Mouse (Mus musculus) MEL (cell line): ENCODE measurements at regions not wholly inside any gene's neighbourhood (a gene's known extent, or its start where the extent isn't known, plus 50 kb on each side); places are given as distances from the start of the nearest gene placed in this dataset.

ENCODE experiments used
- DNase-seq: peaks from one replicate; pipeline ENCODE4 v3.0.0; 2011; ENCODE audit warnings: low read depth, low spot score
- H3K27ac ChIP-seq: 2 replicates; pipeline ENCODE4 v1.5.1; 2012; ENCODE audit warnings: low read depth, mild to moderate bottlenecking, control low read depth, low read length, moderate library complexity; ENCODE audit not compliant: control insufficient read depth
- H3K27me3 ChIP-seq, 2 experiments: fragments of 150-350 bp in 1 of 2; sonication (generic) in 1 of 2; 2 replicates each; pipeline ENCODE4 v1.6.1; 2012; ENCODE audit warnings: low read length in 2 of 2, mild to moderate bottlenecking in 2 of 2, improper control_type of control experiment in 1 of 2, moderate library complexity in 1 of 2; ENCODE audit not compliant: insufficient read depth in 2 of 2, control insufficient read depth in 1 of 2
- H3K36me3 ChIP-seq, 2 experiments: 2 replicates each; pipeline ENCODE4 v1.6.1; 2012 to 2014; ENCODE audit warnings: low read length in 2 of 2, improper control_type of control experiment in 1 of 2, inconsistent platforms in 1 of 2, mild to moderate bottlenecking in 1 of 2; ENCODE audit not compliant: insufficient read depth in 2 of 2, control insufficient read depth in 1 of 2
- H3K4me1 ChIP-seq, 2 experiments: fragments of 150-350 bp in 1 of 2; sonication (generic) in 1 of 2; 2 replicates each; pipeline ENCODE4 v1.6.1; 2012; ENCODE audit warnings: low read length in 2 of 2, improper control_type of control experiment in 1 of 2, mild to moderate bottlenecking in 1 of 2; ENCODE audit not compliant: insufficient read depth in 2 of 2, control insufficient read depth in 1 of 2
- H3K4me3 ChIP-seq, 2 experiments: fragments of 150-350 bp in 1 of 2; sonication (generic) in 1 of 2; 2 replicates each; pipeline ENCODE4 v1.5.1; 2012; ENCODE audit warnings: low read depth in 2 of 2, low read length in 2 of 2, mild to moderate bottlenecking in 2 of 2, moderate library complexity in 2 of 2, control low read depth in 1 of 2, improper control_type of control experiment in 1 of 2; ENCODE audit not compliant: control insufficient read depth in 1 of 2, insufficient read depth in 1 of 2
- H3K79me2 ChIP-seq: 2 replicates; pipeline ENCODE4 v1.6.1; 2012; ENCODE audit warnings: mild to moderate bottlenecking, low read length, moderate library complexity; ENCODE audit not compliant: control insufficient read depth, poor library complexity, insufficient read depth
- H3K9ac ChIP-seq: 2 replicates; pipeline ENCODE4 v1.6.1; 2012; ENCODE audit warnings: low read depth, mild to moderate bottlenecking, control low read depth, low read length, moderate library complexity; ENCODE audit not compliant: control insufficient read depth, poor library complexity, severe bottlenecking
- H3K9me3 ChIP-seq: fragments of 150-350 bp; sonication (generic); replicated peaks from 2 replicates; pipeline ENCODE4 v1.6.1; 2012; ENCODE audit warnings: mild to moderate bottlenecking, low read length, improper control_type of control experiment, moderate library complexity; ENCODE audit not compliant: insufficient read depth
- CHD2 ChIP-seq: IDR thresholded peaks from 2 replicates; pipeline ENCODE4 v1.6.1; 2011; ENCODE audit warnings: low read length, improper control_type of control experiment
- EP300 ChIP-seq, 2 experiments: IDR thresholded peaks; 2 replicates each; pipeline ENCODE4 v1.6.1; 2011; ENCODE audit warnings: improper control_type of control experiment in 2 of 2, low read length in 2 of 2, low read depth in 1 of 2, mild to moderate bottlenecking in 1 of 2
- ETS1 ChIP-seq: IDR thresholded peaks from 2 replicates; pipeline ENCODE4 v1.6.1; 2012; ENCODE audit warnings: low read depth, mild to moderate bottlenecking, inconsistent platforms, low read length, improper control_type of control experiment, moderate library complexity
- JUND ChIP-seq: IDR thresholded peaks from 2 replicates; pipeline ENCODE4 v1.6.1; 2011; ENCODE audit warnings: low read depth, mild to moderate bottlenecking, improper control_type of control experiment, low read length
- MAFK ChIP-seq: IDR thresholded peaks from 2 replicates; pipeline ENCODE4 v1.6.1; 2011; ENCODE audit warnings: low read depth, mild to moderate bottlenecking, low read length, improper control_type of control experiment, borderline replicate concordance
- MAZ ChIP-seq: IDR thresholded peaks from 2 replicates; pipeline ENCODE4 v1.6.1; 2012; ENCODE audit warnings: low read depth, mild to moderate bottlenecking, inconsistent platforms, low read length, improper control_type of control experiment
- MYB ChIP-seq: IDR thresholded peaks from 2 replicates; pipeline ENCODE4 v1.6.1; 2011; ENCODE audit warnings: mild to moderate bottlenecking, low read depth, low read length, improper control_type of control experiment
- NRF1 ChIP-seq: IDR thresholded peaks from 2 replicates; pipeline ENCODE4 v1.6.1; 2014; ENCODE audit warnings: low read depth, mild to moderate bottlenecking, inconsistent platforms, low read length, improper control_type of control experiment, moderate library complexity; ENCODE audit not compliant: poor library complexity, insufficient read depth, severe bottlenecking
- POLR2A ChIP-seq, 2 experiments: IDR thresholded peaks; 2 replicates each; pipeline ENCODE4 v1.6.1; 2011 to 2012; ENCODE audit warnings: low read length in 2 of 2, mild to moderate bottlenecking in 2 of 2, control low read depth in 1 of 2, improper control_type of control experiment in 1 of 2, low read depth in 1 of 2, moderate library complexity in 1 of 2; ENCODE audit not compliant: control insufficient read depth in 1 of 2, insufficient read depth in 1 of 2, poor library complexity in 1 of 2
- POLR2AphosphoS5 ChIP-seq: IDR thresholded peaks from 2 replicates; pipeline ENCODE4 v1.6.1; 2012; ENCODE audit warnings: low read depth, borderline replicate concordance, mild to moderate bottlenecking, inconsistent platforms, low read length, moderate library complexity, mixed read lengths
- RAD21 ChIP-seq: IDR thresholded peaks from 2 replicates; pipeline ENCODE4 v1.6.1; 2011; ENCODE audit warnings: mild to moderate bottlenecking, low read depth, low read length, improper control_type of control experiment
- TAL1 ChIP-seq: IDR thresholded peaks from 2 replicates; pipeline ENCODE4 v1.6.1; 2012; ENCODE audit warnings: mild to moderate bottlenecking, inconsistent platforms, low read length, moderate library complexity, mixed read lengths
- TCF12 ChIP-seq: IDR thresholded peaks from 2 replicates; pipeline ENCODE4 v1.6.1; 2014; ENCODE audit warnings: low read depth, mild to moderate bottlenecking, inconsistent platforms, low read length, improper control_type of control experiment, moderate library complexity
- UBTF ChIP-seq: IDR thresholded peaks from 2 replicates; pipeline ENCODE4 v1.6.1; 2012; ENCODE audit warnings: low read depth, mild to moderate bottlenecking, inconsistent platforms, low read length, improper control_type of control experiment, moderate library complexity, borderline replicate concordance; ENCODE audit not compliant: insufficient read depth
- USF2 ChIP-seq, 2 experiments: IDR thresholded peaks; 2 replicates each; pipeline ENCODE4 v1.6.1; 2011 to 2012; ENCODE audit warnings: improper control_type of control experiment in 2 of 2, low read length in 2 of 2, borderline replicate concordance in 1 of 2, inconsistent platforms in 1 of 2, low read depth in 1 of 2, mild to moderate bottlenecking in 1 of 2; ENCODE audit not compliant: insufficient read depth in 1 of 2
- ZMIZ1 ChIP-seq: IDR thresholded peaks from 2 replicates; pipeline ENCODE4 v1.6.1; 2012; ENCODE audit warnings: low read depth, mild to moderate bottlenecking, inconsistent platforms, low read length, improper control_type of control experiment, moderate library complexity

GRCm38 (mm10) chr8:26273415-26273760 lies 154.1 kb downstream of the Gm45692 start:
- H3K9me3 ChIP-seq: no peaks in the 10 kb centered on the region
- H3K79me2 ChIP-seq: no peaks in the 10 kb centered on the region
- no peak overlapping the region for H3K9ac ChIP-seq
- no peak overlapping the region for H3K4me3 ChIP-seq
- H3K36me3 ChIP-seq: no peaks in the 10 kb centered on the region
- TF ChIP-seq RAD21 (no peak), MAFK (no peak), EP300 (IDR thresholded peaks at IDR 0.05; ENCODE audit: low read depth in 1 of 2, low read length in 2 of 2) (no peak), POLR2A (IDR thresholded peaks at IDR 0.05; ENCODE audit: control insufficient read depth in 1 of 2, insufficient read depth in 1 of 2, low read depth in 1 of 2, low read length in 2 of 2, poor library complexity in 1 of 2) (no peak), ETS1 (no peak), USF2 (IDR thresholded peaks at IDR 0.05; ENCODE audit: borderline replicate concordance in 1 of 2, insufficient read depth in 1 of 2, low read depth in 1 of 2, low read length in 2 of 2) (no peak), POLR2AphosphoS5 (no peak), TCF12 (no peak), NRF1 (no peak), JUND (no peak), MYB (no peak), CHD2 (no peak), TAL1 (no peak), MAZ (no peak)
- H3K27me3 ChIP-seq: no peaks in the 10 kb centered on the region
- H3K27ac ChIP-seq: no peak overlapping the region
- no peak for DNase-seq
- no peaks in the 10 kb centered on the region for H3K4me1 ChIP-seq

GRCm38 (mm10) chr8:26273792-26274191 lies 154.5 kb downstream of the Gm45692 start:
- Histone ChIP-seq H3K4me3 (no peak overlapping the region), H3K27ac (no peak overlapping the region)
- no peak for TF ChIP-seq ZMIZ1
- TF ChIP-seq, all 39 proteins: peak for 0
- Histone ChIP-seq H3K36me3 (no peaks in the 10 kb centered on the region), H3K9me3 (no peaks in the 10 kb centered on the region), H3K9ac (no peak overlapping the region), H3K4me1 (no peaks in the 10 kb centered on the region), H3K27me3 (no peaks in the 10 kb centered on the region), H3K79me2 (no peaks in the 10 kb centered on the region)
- DNase-seq: no peak

DNA sequence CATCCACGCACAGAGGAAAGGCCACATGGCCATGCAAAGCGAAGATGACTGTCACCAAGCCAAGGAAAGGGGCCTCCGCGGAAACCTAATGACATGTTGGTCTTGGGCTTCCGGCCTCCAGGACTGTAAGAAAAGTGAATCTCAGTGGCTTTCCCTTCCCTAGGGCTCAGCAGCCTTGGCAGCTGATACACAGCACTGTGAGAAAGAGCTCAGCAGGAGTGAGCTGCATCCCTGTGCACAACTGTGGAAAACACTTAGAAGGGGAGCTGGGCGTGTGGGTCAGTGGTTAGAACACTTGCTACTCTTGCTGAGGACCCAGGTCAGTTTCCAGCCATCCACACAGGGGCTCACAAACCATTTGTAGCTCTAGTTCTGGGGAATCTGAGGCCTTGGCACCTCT lies 155.1 kb downstream of the Gm45692 start:
- DNase-seq: no peak
- Histone ChIP-seq H3K9me3 (no peaks in the 10 kb centered on the region), H3K27ac (no peak overlapping the region), H3K36me3 (no peaks in the 10 kb centered on the region), H3K4me3 (no peak overlapping the region), H3K4me1 (no peaks in the 10 kb centered on the region), H3K9ac (no peak overlapping the region), H3K79me2 (no peaks in the 10 kb centered on the region), H3K27me3 (no peaks in the 10 kb centered on the region)
- TF ChIP-seq UBTF: no peak
- no peak for TF ChIP-seq POLR2A (IDR thresholded peaks at IDR 0.05; ENCODE audit: control insufficient read depth in 1 of 2, insufficient read depth in 1 of 2, low read depth in 1 of 2, low read length in 2 of 2, poor library complexity in 1 of 2)
- TF ChIP-seq MYB: no peak
- TF ChIP-seq RAD21: no peak
